Mouse (Mus musculus): Measurements from ENCODE around the gene Mapt. TPM values are rescaled to one million over a fixed set of nuclear protein-coding genes. Genes with fewer than 3 reads are reported as not detected.
"Not testable (repeated sequence)": the region's sequence is repeated elsewhere in the genome, so short reads cannot be mapped to it uniquely, and the experiment has no call there.

The Mapt gene
- total RNA-seq (2021): 10 to 100 TPM; 54.8 to 62.2 TPM
- long read RNA-seq, experiment 1, partial matches to known transcripts: 9 of 51 reads
- long read RNA-seq, experiment 1, other reads (novel, unspliced or antisense): 42 of 51 reads
- long read RNA-seq, experiment 2, partial matches to known transcripts: 9 of 46 reads
- long read RNA-seq, experiment 2, other reads (novel, unspliced or antisense): 37 of 46 reads

DNA sequence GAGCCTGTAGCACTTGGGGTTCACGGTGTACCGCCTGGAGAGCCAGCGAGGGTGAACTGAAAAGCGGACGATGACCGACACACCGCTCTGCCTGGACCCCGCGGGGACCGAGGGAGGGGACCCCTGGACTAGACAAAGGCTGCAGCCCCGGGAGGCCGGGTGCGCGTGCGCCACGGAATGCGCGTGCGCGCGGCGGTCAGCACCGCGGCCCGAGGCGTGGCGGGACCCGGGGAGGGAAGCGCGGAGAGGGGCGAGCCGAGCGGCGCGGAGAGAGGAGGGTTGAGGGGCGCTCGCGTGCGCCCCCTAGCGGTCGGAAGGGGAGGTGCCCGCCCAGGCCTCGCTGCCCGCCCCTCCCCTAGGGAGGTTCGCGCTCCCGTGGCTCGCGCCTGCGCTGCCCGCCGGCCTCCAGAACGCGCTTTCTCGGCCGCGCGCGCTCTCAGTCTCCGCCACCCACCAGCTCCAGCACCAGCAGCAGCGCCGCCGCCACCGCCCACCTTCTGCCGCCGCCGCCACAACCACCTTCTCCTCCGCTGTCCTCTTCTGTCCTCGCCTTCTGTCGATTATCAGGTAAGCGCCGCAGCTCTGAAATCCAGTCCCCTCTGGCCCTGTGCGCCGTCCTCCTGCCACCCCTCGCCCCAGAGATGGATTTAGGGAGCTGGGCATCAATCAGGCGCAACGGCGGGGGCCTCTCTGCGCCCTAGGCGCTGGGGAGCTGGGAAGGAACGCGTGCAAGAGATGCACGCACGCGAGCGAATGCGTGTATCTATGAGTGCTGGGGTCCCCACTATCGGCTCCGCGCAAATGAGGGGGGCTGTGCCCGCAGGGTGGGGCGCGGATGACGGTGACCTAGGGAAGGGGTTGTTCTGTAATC lies at the start of gene Mapt:
Mapt (plus strand) TSS at position 350 of the 871 bp plus-strand sequence.
- peak; percentile 90 for DNase-seq

DNA sequence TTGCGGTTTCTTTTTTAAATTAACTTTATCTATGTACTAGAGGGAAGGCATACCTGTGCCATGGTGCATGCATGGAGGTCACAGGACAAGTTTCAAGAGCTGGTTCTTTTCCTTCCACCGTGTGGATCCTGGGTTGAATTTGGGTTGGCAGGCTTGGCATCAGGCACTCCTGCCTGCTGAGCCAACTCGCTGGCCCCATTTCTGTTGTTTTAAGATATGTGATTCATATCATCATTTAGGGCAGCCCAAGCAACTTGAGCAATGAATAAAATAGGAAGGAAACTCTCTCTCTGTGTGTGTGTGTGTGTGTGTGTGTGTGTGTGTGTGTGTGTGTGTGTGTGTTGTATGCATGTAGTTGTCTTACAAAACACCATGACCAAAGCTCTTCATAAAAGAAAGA lies 49.0 kb upstream of the Mapt start:
- DNase-seq: no peak

DNA sequence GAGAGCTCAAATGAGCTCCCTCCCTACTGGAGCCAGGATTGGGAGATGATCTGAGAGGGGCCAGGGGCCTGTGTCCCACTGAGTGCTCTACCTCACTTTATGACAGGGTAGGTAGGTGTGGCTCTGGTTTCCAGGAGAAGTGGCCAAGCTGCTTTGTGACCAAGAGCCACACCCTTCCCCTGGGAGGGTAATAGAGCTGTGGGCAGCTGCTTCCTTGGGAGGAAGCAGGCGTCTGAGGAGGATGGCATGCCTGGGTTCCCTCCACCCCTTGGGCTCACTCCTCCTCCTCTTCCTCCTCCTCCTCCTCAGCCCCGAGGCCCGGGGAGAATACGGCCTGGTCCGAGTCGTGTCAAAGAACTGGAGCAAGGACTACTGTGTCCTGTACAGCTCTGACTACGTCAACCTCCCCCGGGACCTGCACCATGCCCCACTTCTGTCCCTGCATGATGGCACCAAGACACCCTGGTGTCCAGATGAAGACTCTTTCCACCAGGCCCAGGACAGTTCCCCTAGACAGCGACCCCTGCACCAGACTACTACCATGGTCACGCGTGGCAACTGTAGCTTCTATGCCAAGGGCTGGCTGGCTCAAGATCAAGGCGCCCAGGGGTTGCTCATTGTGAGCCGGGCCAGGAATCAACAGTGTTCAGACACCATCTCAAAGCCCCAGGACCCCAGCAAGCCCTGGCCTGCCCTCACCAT lies 44.9 kb upstream of the Mapt start, which contains the start of gene Sppl2c:
Sppl2c (plus strand) TSS at position 193 of the 702 bp plus-strand sequence.
- DNase-seq: no peak

DNA sequence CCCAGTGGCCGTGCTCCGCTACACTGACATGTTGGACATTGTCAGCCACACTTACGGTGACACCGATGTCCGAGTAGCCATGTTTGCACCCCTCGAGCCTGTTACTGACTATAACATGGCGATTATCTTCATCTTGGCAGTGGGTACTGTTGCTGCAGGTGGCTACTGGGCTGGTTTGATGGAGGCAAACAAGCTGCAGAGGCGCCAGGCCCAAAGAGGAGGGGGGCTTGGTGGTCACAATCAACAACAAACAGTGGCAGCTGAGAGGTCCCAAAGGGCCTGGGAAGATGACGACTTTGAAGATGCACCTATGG lies 44.4 kb upstream of the Mapt start:
- DNase-seq: no peak

DNA sequence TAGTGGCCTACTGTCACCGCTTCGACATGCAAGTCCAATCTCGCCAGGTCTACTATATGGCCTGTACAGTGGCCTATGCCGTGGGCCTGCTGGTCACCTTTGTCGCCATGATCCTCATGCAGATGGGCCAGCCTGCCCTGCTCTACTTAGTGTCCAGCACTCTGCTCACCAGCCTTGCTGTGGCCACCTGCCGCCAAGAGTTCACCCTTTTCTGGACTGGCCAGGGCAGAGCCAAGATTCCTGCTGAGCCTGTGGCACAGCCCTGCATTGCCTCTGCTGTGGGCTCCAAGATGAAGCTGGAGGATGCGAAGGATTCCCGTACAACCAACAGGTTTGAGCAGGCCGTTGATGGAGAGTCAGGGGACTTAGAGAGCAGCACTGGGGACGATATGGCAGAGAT lies 43.4 kb upstream of the Mapt start:
- DNase-seq: no peak

DNA sequence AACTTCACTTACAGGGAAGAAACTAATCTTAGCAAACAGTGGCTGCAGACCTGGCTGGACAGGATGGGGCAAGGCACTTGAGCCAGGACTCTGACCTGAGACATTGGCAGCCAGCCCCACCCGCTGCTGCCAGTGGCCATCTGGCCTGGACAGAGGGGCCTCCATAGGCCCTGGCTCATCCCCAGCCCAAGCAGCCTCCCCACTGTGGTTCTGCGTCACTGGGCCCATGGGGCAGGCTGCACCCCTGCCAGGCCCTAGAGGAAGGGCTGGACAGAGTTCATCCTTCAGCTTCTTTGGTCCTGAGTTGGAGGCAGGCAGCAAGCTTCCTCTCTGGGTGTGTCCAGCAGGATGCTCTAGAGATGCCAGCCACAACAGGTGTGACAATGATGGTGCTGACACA lies 41.2 kb upstream of the Mapt start:
- no peak for DNase-seq

DNA sequence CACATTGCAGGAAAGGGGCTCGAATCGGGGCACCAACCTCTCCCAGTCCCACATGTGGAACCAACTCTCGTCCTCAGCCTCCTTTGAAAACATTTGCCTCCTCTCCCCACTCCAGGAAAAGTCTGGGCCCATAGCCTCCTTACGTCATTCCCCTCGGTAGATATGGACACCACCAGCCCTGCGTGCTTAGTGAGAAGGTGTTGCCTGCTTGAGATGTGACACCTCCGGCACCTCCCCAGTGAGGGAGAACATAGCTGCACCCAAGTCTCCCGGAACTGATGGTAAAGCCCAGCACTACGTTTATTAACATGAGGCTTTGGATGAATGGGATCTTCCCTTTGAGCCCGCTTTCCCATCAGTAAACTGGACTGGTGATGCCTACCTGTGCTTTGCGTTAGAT lies 35.8 kb upstream of the Mapt start:
- no peak for DNase-seq

DNA sequence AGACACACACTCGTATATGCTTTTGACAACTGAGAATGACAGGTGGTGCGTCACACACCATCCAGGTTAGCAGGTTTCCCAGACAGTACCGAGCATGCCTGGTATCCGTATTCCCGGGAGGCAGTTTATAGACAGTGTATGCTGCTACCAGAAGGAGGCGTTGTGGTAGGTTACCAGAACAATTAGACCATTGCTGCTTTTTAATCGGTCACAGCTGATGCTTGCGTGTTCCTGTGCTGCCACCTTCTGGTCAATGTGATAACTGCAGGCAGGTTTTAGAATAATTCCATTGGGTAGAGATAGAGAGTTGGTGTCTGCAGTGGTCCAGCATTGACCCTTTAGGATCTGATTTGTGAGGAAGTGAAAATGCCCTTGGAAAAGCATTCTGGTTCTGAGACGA lies 35.4 kb upstream of the Mapt start:
- DNase-seq: peak; percentile 79

DNA sequence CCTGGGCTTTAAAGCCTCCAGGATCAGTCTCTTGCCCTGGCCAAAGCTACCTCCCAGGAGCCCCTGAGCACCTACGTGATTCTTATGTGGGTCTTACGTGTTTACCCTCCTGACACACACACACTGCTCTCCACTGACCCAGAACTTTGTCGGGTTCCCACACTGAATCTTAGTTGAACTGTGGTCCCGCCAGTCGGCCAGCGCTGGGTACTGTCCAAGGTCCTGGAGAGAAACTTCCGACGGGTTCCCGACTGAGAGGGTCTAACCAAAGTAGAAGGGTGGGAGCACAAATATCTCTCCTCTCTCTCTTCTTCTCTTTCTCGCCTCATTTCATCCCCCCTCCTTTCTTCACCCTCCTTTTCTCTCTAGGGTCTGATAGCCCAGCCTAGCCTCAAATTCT lies 33.3 kb upstream of the Mapt start:
- peak; percentile 48 for DNase-seq

DNA sequence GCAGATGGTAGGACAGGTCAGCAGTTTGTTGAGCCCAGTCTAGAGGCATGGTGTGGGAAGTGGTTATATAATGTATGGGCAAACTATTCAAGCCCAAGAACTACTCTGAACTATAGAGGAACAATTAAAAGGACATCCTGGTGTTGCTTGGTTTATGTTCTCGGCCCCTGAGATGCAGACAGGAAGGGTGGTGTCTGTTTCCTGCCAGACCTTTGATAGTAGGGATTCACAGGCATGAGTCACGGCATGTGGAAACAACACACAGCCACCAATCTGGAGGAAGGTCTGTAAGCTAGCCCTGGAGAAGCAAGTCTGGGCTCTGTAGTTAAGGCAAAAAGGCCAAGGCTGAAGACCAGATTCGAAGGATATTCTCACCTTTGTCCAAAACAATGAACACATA lies 27.9 kb upstream of the Mapt start:
- DNase-seq: no peak

DNA sequence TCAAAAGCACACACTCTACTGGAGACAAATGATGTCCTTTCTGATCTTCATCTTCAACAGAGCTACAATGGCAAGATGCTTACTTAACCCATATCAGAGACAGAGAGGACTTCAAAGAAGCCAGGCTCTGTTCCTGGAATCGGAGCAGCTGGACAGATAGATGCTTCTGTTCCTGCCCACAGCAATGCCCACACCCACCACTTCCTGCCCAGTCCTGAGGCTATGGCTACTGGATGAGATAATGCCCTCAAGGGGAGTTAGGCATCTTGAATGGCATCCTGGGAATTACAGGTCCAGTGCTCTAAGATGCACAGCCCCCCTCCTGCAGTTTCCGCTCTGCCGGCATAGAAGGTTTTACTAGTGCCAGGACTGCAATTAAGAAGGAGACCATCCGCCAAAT lies 24.6 kb upstream of the Mapt start:
- no peak for DNase-seq

DNA sequence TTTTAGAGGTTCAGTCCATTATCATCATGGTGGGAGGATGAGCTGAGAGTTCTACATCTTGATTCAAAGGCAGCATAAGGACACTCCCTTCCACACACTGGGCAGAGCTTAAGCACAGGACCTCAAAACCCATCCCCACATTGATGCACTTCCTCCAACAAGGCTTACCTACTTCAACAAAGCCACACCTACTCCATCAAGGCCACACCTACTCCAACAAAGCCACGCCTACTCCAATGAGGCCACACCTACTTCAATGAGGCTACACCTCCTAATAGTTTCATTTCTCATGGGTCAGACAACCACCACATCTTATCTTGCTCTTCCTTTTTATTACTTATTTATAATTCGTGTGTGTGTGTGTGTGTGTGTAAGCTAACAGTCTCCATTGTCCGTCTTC lies 22.1 kb upstream of the Mapt start:
- DNase-seq: no peak

DNA sequence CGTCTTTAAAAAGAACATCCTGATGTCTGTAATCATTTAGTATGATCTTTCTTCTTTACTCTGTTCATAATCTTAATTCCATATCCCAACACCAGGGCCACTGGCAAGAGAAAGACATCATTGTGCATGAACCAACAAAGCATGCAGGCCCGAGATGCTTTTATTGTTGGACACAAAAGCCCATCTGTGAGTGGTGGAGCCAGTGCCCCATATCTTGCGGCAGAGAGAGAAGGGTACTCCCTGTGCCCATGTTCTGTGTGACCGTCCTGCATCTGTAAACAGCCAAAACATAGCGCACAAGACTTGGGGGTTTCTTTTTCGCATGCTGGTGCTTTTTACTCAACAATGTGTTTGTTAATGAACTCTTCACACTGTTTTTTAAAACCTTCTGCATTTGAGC lies 19.9 kb upstream of the Mapt start:
- DNase-seq: no peak

DNA sequence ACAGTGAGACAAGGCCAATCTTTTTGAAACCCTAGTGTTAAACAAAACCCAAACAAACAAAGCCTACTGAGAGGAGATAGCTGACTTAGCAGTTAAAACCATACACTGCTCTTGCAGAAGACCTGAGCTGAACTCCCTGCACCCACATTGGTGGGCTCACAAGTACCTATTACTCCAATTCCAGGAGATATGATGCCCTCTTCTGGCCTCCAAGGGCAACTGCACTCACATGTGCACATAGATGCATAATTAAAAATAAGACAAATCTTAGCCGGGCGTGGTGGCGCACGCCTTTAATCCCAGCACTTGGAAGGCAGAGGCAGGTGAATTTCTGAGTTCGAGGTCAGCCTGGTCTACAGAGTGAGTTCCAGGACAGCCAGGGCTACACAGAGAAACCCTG lies 17.1 kb upstream of the Mapt start:
- not testable (repeated sequence) for DNase-seq

DNA sequence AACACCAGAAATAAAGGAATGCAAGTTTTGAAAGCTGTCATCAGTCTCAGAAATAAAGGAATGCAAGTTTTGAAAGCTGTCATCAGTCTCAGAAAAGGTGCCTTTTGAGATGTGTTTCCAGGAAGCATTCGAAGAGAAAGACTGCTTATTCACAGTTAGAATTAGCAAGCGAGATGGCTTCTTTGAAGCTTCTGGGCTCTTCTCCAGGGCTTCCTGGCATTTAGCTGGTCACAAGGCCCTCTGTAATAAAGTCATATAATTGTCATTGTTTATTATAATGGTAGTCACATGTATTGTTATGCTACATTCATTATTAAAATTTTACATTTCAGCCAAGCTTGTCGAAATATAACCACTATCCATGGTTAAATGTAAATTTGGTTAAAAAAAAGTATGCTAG lies 13.1 kb upstream of the Mapt start:
- DNase-seq: no peak

DNA sequence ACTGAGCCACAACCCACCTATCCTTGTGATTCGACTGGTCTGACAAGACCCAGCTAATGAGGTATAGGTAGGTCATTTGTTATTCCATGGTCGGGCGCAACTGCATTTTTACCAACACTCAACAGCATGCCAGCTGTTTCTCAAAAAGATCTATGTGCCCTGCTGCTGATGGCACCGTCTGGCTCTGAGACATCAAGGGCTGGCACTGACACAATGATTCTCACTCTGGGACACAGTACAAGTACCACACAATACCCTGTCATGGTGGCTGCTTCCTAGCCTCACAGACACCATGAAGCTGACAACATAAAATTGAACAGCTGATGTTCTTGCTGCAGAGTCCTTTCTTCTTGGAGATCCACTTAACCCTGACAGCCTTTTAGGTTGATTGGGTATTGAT lies 10.9 kb upstream of the Mapt start:
- DNase-seq: no peak

DNA sequence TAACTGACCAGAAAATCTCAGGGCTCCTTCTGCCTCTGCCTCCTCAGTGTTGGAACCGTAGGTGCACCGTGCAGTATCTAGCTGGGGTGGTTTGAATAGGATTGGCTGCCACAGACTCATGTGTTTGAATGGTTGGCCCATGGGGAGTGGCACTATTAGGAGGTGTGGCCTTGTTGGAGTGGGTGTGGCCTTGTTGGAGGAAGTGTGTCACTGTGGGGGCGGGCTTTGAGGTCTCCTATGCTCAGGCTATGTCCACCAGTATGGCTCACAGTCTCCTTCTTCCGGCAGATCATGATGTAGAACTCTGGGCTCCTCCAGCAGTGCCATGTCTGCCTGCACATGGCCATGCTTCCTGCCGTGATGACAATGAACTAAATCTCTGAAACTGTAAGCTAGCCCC lies 9.4 kb upstream of the Mapt start:
- DNase-seq: no peak

DNA sequence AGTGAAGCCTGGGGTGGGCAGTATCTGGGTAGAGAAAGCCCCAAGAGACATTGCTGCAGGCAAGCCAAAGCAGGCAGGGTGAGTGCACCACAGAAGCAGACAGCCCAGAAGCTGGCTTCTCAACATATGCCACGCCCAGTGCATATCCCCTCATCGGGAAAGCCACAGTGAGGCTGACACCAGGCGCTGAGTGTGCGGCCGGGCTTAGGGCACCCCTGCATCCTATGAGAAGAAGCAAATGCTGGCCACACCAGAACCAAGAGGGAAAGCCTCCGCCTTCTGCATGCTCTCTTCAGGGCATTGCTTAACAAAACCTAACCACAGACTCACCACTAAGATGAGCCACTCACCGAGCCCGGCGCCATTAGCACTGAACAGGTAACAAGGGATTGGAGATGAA lies 7.9 kb upstream of the Mapt start:
- no peak for DNase-seq

DNA sequence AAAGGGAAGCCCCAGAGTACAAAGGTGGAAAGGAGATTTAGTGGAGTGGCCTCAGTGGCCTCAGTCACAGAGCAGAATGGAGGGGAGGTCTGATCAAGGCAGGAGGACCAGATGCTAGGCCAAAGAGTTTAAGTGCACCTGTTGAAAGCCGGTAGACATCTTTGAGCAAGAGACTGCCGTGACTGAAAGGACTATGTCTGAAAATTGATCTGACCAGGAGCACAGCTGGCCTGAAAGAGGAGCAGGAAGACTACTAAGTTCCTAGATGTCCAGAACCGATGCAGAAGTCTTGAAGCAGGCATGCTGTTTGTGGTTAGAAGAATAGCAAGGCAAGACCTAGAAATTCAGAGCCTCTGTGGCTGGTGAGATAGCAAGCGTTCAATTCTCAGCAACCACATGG lies 1.8 kb upstream of the Mapt start:
- no peak for DNase-seq

DNA sequence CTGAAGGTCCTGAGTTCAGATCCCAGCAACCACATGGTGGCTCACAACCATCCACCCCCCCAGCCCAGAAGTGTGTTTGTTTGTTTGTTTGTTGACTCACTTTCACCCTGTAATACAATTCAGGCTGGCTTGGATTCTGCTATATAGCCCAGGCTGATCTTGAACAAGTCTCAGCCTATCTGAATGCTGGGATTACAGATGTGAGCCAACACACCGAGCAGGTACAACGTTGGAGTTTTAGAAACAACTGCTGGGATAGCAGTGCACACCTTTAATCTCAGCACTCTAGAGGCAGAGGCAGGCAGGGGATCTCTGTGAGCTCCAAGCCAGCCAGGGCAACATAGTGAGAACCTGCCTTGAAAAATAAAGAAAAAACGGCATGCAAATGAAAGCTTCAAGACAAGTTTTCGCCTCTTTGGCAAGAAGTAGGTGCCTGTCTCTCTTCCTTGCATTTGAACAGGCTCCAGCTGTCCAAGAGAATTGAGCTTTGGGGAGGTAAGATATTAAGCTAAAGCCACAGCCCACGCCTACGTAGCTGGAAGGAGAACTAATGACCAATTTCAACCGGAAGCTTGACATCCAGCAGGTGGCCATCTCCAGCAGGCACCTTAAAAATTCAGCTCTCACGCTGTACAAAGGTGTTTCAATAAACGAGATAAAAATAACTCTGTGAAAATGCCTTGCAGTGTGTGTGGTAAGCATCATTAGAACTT lies 968 bp upstream of the Mapt start:
- DNase-seq: no peak

DNA sequence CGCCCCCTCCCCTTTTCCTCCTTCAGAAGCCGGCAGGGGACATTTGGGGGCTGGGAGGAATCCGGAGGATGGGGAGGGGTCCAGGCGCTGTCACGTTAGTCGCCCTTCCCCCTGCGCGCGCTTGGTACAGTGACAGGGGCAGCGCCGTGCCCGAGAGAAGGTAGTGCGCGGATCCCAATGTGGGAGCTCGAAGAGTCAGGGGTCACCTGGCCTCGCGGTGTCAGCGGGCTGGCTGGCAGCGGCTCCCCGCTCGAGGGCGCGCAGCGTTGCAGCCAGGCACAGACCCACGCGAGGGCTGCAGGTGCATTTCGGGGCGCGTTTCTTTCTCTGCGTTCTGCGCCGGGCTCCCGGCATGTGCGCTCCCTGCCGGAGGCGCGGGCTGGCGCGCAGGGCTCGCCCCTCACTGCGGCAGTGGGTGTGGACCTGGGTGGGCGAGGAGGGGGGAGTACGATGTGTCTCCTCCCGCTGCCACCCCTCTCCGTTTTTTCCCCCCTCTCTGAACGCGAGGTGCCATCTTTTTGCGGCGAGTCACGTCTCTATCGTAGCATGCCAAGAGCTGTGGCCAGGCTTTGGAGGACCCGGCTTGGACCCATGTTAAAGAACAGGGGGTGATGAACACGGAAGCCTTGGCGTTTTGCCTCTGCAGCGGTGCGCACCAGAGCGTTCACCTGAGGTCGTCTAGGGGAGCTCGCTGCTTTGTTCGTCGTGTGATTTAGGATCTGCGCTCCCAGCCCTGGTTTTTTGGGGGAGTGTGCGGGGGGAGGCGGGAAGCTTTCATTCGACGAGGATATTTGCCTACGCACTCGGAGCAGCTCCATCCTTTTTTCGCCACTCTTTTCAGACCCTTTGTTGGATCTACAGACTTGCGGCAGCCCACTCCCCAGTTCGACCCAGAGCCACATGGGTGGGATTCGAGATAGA lies 1.2 kb downstream of the Mapt start:
- peak; percentile 44 for DNase-seq

DNA sequence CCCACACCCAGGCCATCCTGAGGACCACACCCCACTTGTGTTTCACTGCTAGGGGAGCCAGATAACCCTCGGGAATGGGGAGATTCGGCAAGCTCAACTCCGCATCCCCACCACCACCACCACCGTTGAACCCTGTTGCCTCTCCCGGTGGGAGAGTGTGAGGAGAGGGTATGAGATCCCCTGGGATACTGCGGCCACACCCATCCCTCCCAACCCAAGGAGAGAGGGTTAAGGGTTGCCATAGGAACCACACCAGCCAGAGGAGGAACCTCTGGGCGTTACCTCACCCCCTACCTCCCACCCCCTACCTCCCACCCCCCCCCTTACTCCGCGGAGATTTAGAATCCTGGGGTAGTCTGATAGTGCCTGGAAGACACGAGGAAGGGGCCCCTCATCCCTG lies 1.9 kb downstream of the Mapt start:
- DNase-seq: no peak
